Mouse (Mus musculus) embryonic facial prominence, embryonic 14.5 days (tissue): ENCODE measurements around the gene Mreg. TPM values are rescaled to one million over a fixed set of nuclear protein-coding genes. Genes with fewer than 3 reads are reported as not detected.
"Not testable (repeated sequence)": the region's sequence is repeated elsewhere in the genome, so short reads cannot be mapped to it uniquely, and the experiment has no call there.

Source experiments
- ATAC-seq: fragments of 200-750 bp; cut with Nextera tagmentation; 2 replicates; pipeline ENCODE4 v1.8.0; 2017; ENCODE audit warnings: low read depth, moderate number of reproducible peaks, moderate TSS enrichment
- DNase-seq: peaks from one replicate; pipeline ENCODE4 v3.0.0-alpha.2; 2015; ENCODE audit warnings: low spot score
- H3K27ac ChIP-seq: fragments of 300-500 bp; sonication (generic); replicated peaks from 2 replicates; pipeline ENCODE4 v1.5.1; 2014; ENCODE audit warnings: low read depth, mild to moderate bottlenecking, low read length, moderate library complexity
- H3K27me3 ChIP-seq: fragments of 300-500 bp; sonication (generic); replicated peaks from 2 replicates; pipeline ENCODE4 v1.6.1; 2014; ENCODE audit warnings: low read length; ENCODE audit not compliant: control insufficient read depth, insufficient read depth
- H3K36me3 ChIP-seq: fragments of 300-500 bp; sonication (generic); 2 replicates; pipeline ENCODE4 v1.6.1; 2014; ENCODE audit warnings: low read length, mixed read lengths; ENCODE audit not compliant: control insufficient read depth, insufficient read depth
- H3K4me1 ChIP-seq: fragments of 300-500 bp; sonication (generic); 2 replicates; pipeline ENCODE4 v1.6.1; 2014; ENCODE audit warnings: antibody characterized with exemption, low read length; ENCODE audit not compliant: control insufficient read depth, insufficient read depth
- H3K4me2 ChIP-seq: fragments of 300-500 bp; sonication (generic); 2 replicates; pipeline ENCODE4 v1.6.1; 2014; ENCODE audit warnings: low read depth, mild to moderate bottlenecking, low read length, moderate library complexity, mixed read lengths
- H3K4me3 ChIP-seq: fragments of 300-500 bp; sonication (generic); 2 replicates; pipeline ENCODE4 v1.5.1; 2014; ENCODE audit warnings: low read depth, mild to moderate bottlenecking, low read length
- H3K9ac ChIP-seq: fragments of 300-500 bp; sonication (generic); 2 replicates; pipeline ENCODE4 v1.6.1; 2014; ENCODE audit warnings: low read depth, mild to moderate bottlenecking, low read length, moderate library complexity, mixed read lengths
- H3K9me3 ChIP-seq: fragments of 300-500 bp; sonication (generic); 2 replicates; pipeline ENCODE4 v1.6.1; 2016; ENCODE audit warnings: low read length; ENCODE audit not compliant: control insufficient read depth
- WGBS: fragments of 180-500 bp; shearing (Covaris S2); extraction: QIAGEN DNeasy Blood & Tissue Kit; methylation state at CpG from one replicate; pipeline ENCODE4 v1.1.7; 2014; 5-methylcytosine and 5-hydroxymethylcytosine counted together
- polyA plus RNA-seq: library from polyadenylated mRNA; unstranded; fragments of >200 nt; fragmentation: Nextera tagmentation; extraction: Ambion mirVana; gene quantifications from 2 replicates; pipeline ENCODE4 v1.2.1, GENCODE M21; 2014

Gene Mreg
- polyA plus RNA-seq, 1 experiment from 2014 or later = 7.6 TPM

- not testable (repeated sequence) for H3K9ac ChIP-seq, H3K4me2 ChIP-seq, H3K27ac ChIP-seq, H3K4me1 ChIP-seq, ATAC-seq, DNase-seq, H3K36me3 ChIP-seq, H3K9me3 ChIP-seq, H3K4me3 ChIP-seq, H3K27me3 ChIP-seq
- WGBS = 54% methylated on average over 9 of the region's 9 CpGs
Measured at GRCm38 (mm10) chr1:72248226-72248737, 36.2 kb upstream of the Mreg start.

DNA sequence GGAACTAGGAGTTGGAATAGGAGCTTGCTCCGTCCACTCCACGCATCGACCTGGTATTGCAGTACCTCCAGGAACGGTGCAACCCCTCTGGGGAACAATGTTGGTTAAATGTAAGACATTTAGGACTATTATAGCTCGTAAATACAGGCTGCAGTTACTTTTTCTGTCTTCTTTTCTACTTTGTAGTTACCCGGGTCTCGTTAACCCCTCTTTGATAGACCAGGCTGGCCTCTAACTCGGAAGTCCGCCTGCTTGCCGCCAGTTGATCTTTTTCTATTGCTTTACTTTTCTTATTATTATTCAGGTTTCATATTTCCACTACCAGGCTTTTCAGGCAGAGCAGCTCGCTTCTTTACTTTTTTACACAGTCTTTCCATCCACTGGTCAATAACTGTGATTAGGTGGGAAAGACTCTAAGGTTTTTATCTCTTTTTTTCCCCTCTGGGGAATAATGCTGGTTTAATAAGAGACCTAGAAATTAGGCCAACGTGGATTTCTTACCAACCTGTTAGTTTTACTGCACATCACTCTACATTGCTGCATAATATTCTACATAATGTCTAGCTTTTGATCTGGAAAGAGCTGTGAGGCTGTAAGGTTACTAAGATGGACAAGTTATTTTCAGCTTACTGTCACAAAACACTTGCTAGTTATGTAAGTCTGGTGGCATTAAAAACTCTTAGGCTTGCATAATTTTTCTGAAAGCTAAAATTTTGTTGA, 32.4 kb upstream of the Mreg start:
- no peaks in the 10 kb centered on the region for H3K9me3 ChIP-seq
- no peaks in the 10 kb centered on the region for H3K4me1 ChIP-seq
- H3K4me2 ChIP-seq = peak overlapping the region; percentile 69
- H3K27ac ChIP-seq = peak overlapping the region; percentile 98
- no peak overlapping the region; the same call in 1 of the 2 replicates for H3K9ac ChIP-seq
- H3K36me3 ChIP-seq = no peaks in the 10 kb centered on the region
- ATAC-seq = peak; percentile 91
- peak overlapping the region; percentile 49 for H3K4me3 ChIP-seq
- DNase-seq = peak; percentile 97
- no peaks in the 10 kb centered on the region for H3K27me3 ChIP-seq
- WGBS = under 1% methylated on average over 12 of the region's 12 CpGs

- Histone ChIP-seq H3K27me3 (no peaks in the 10 kb centered on the region), H3K4me3 (peak overlapping the region; percentile 49), H3K36me3 (no peaks in the 10 kb centered on the region), H3K9me3 (no peaks in the 10 kb centered on the region), H3K9ac (peak overlapping the region; percentile 88), H3K4me2 (peak overlapping the region; percentile 69), H3K27ac (peak overlapping the region; percentile 98), H3K4me1 (no peaks in the 10 kb centered on the region)
- peak; percentile 95 for ATAC-seq
- under 1% methylated on average over 44 of the region's 47 CpGs for WGBS
- DNase-seq = peak; percentile 99
Measured at GRCm38 (mm10) chr1:72243656-72244316, 31.7 kb upstream of the Mreg start.

GRCm38 (mm10) chr1:72242581-72243143, 30.6 kb upstream of the Mreg start:
- H3K27me3 ChIP-seq = no peaks in the 10 kb centered on the region
- no peak overlapping the region for H3K4me2 ChIP-seq
- H3K27ac ChIP-seq = no peak overlapping the region
- no peak overlapping the region for H3K4me3 ChIP-seq
- H3K9ac ChIP-seq = no peak overlapping the region
- H3K36me3 ChIP-seq = no peaks in the 10 kb centered on the region
- DNase-seq (no peak), ATAC-seq (no peak)
- no peaks in the 10 kb centered on the region for H3K9me3 ChIP-seq
- WGBS = 91% methylated on average over 5 of the region's 5 CpGs
- H3K4me1 ChIP-seq = peaks cover 5% of the 10 kb centered on the region; the same call in 1 of the 2 replicates

DNA sequence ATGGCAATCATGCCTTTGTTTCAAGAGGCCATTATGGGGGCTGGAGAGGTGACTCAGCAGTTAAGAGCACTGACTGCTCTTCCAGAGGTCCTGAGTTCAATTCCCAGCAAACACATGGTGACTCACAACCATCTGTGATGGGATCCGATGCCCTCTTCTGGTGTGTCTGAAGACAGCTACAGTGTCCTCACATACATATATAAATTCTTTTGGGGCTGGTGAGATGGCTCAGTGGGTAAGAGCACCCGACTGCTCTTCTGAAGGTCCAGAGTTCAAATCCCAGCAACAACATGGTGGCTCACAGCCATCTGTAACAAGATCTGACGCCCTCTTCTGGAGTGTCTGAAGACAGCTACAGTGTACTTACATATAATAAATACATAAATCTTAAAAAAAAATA, 27.0 kb upstream of the Mreg start:
- H3K4me3 ChIP-seq, H3K27ac ChIP-seq, H3K27me3 ChIP-seq, ATAC-seq, H3K36me3 ChIP-seq, H3K9ac ChIP-seq, H3K4me2 ChIP-seq, H3K4me1 ChIP-seq, DNase-seq, H3K9me3 ChIP-seq: not testable (repeated sequence)
- 82% methylated on average over 3 of the region's 3 CpGs for WGBS

DNA sequence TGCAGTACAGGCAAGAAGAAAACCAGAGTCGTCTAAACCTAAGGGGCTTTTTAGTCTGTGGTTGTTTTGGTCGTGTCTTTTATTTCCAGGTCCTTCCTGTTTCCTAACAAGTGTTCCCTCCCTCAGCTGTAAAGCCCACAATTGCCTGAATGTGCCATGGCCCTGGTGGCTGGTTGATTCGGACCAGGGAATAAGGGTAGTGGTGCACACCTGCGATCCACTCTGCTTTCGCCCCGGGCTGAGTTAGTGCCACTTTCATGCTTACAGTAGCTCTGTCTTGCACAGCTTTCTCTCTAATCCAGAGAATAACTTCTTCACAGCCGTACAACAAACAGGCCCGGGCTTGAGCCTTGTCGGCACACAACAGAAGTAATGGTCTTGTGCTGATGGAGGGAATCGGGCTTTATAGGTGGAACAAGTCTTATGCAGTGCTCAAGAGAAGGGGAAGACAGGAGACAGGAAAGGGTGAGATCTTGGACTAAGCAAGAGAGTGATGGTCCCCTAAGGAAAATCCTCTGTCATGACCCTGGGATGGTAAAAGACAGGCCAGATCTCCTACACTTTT, 26.0 kb upstream of the Mreg start:
- Histone ChIP-seq H3K36me3 (no peaks in the 10 kb centered on the region), H3K27me3 (no peaks in the 10 kb centered on the region), H3K9me3 (no peaks in the 10 kb centered on the region), H3K4me1 (peaks cover 9% of the 10 kb centered on the region; the same call in 1 of the 2 replicates), H3K9ac (no peak overlapping the region), H3K4me2 (peak overlapping the region; percentile 52), H3K27ac (no peak overlapping the region), H3K4me3 (no peak overlapping the region)
- ATAC-seq = no peak
- DNase-seq = no peak
- WGBS = 56% methylated on average over 10 of the region's 10 CpGs

- peak; percentile 81 for ATAC-seq
Measured at GRCm38 (mm10) chr1:72237007-72237775, 25.1 kb upstream of the Mreg start.

More at GRCm38 (mm10) chr1:72237007-72237775, 25.1 kb upstream of the Mreg start:
- WGBS = 4% methylated on average over 11 of the region's 13 CpGs
- H3K27me3 ChIP-seq = no peaks in the 10 kb centered on the region
- peaks cover 9% of the 10 kb centered on the region; the same call in 1 of the 2 replicates for H3K4me1 ChIP-seq
- peak overlapping the region; percentile 28 for H3K4me3 ChIP-seq
- H3K4me2 ChIP-seq = peak overlapping the region; percentile 52
- H3K9me3 ChIP-seq = no peaks in the 10 kb centered on the region
- peak; percentile 79 for DNase-seq
- no peaks in the 10 kb centered on the region for H3K36me3 ChIP-seq
- H3K9ac ChIP-seq = no peak overlapping the region
- no peak overlapping the region for H3K27ac ChIP-seq
